Mouse (Mus musculus): ENCODE data around the gene Pou3f1. TPM values are rescaled to one million over a fixed set of nuclear protein-coding genes. Genes with fewer than 3 reads are reported as not detected.

The Pou3f1 gene
- polyA plus RNA-seq, 1 experiment from 2014 or later, result 24.2 TPM

- no peaks in the 10 kb centered on the region for H3K36me3 ChIP-seq
- H3K4me2 ChIP-seq (replicated peaks), result no peak overlapping the region
- WGBS, result 21% methylated on average over 7 of the region's 7 CpGs
- peaks cover 31% of the 10 kb centered on the region for H3K4me1 ChIP-seq
- H3K27me3 ChIP-seq, result peaks cover 5% of the 10 kb centered on the region; the same call in 1 of the 2 replicates
- ATAC-seq (ENCODE audit: low FRiP score), result no peak
- H3K4me3 ChIP-seq, result no peak overlapping the region
- no peak overlapping the region for H3K27ac ChIP-seq
- peak overlapping the region; percentile 9; the same call in 1 of the 2 replicates for H3K9ac ChIP-seq
- H3K9me3 ChIP-seq (replicated peaks), result no peaks in the 10 kb centered on the region
Observed at GRCm38 (mm10) chr4:124624111-124624581, 32.5 kb upstream of the Pou3f1 start.

DNA sequence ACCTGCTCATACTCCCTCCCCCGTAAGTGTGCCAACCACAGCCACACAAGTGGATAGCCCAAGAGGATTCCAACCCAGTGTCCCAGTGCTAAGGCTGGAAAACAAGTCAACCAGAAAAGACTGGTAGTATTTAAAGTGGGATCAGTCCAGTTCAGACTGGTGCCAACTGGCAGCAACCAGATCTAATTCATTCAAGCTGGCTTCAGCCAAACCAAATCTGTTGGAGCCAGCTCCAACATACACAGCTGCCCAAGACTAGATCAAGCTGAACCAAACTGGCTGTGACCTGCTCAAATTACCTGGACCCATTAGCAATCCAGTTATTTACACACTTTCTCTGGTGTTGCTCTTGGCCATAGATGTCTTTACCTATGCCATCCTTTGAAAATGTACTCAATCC lies 29.8 kb upstream of the Pou3f1 start:
- Histone ChIP-seq H3K4me3 (no peak overlapping the region), H3K4me1 (peaks cover 22% of the 10 kb centered on the region), H3K9me3 (replicated peaks) (no peaks in the 10 kb centered on the region), H3K9ac (no peak overlapping the region), H3K27ac (no peak overlapping the region), H3K4me2 (replicated peaks) (no peak overlapping the region), H3K27me3 (no peaks in the 10 kb centered on the region; the same call in 1 of the 2 replicates), H3K36me3 (no peaks in the 10 kb centered on the region)
- WGBS, result 39% methylated on average over 1 of the region's 1 CpGs
- ATAC-seq (ENCODE audit: low FRiP score), result no peak; the same call in 1 of the 2 replicates

DNA sequence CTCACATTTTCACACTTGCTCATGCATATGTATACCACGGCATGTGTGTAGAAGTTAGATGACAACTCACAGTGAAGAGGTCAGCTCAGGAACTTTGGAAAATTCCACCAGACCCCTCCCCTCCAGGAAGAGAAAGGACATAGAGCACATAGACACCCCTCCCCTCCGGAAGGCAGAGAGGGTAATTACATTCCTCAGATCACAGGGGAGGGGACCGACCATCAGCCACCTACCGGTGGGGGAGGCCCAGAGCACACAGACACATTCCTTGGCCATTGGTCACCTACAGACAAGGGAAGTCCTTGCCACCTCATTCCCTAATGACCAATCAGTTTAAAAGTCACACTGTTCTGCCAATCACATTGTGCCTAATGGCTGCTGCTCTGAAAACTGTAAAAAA lies 25.2 kb upstream of the Pou3f1 start:
- H3K9ac ChIP-seq, result no peak overlapping the region
- H3K27me3 ChIP-seq, result peaks cover 9% of the 10 kb centered on the region
- no peak overlapping the region for H3K4me3 ChIP-seq
- ATAC-seq (ENCODE audit: low FRiP score), result no peak
- no peaks in the 10 kb centered on the region for H3K9me3 ChIP-seq (replicated peaks)
- H3K4me1 ChIP-seq, result peaks cover 15% of the 10 kb centered on the region
- H3K36me3 ChIP-seq, result no peaks in the 10 kb centered on the region
- no peak overlapping the region for H3K27ac ChIP-seq
- WGBS, result 61% methylated on average over 4 of the region's 4 CpGs
- no peak overlapping the region for H3K4me2 ChIP-seq (replicated peaks)

DNA sequence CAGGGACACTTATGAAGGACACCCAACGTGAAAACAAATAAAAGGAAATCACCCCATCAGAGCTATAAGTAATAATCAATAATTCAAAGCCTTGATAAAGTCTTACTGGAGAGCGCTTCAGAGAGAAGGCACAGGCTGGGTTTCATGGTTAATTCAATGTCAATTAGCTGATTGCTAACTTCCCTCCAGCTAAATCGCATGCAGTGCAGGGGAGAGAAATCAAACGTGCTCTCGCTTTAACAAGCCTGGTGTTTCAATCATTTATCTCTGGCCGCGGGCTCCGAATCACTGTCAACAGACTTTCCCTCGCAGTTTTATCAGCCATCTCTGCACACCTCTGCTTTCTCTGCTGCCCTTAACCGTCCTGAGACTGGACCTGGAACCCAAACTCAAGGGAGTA lies 23.8 kb upstream of the Pou3f1 start:
- H3K9me3 ChIP-seq (replicated peaks), result no peaks in the 10 kb centered on the region
- WGBS, result 66% methylated on average over 10 of the region's 10 CpGs
- no peak overlapping the region for H3K9ac ChIP-seq
- H3K27ac ChIP-seq, result no peak overlapping the region
- ATAC-seq (ENCODE audit: low FRiP score), result no peak
- H3K4me2 ChIP-seq (replicated peaks), result no peak overlapping the region
- H3K4me1 ChIP-seq, result peaks cover 8% of the 10 kb centered on the region; the same call in 1 of the 2 replicates
- no peaks in the 10 kb centered on the region for H3K36me3 ChIP-seq
- peaks cover 11% of the 10 kb centered on the region for H3K27me3 ChIP-seq
- H3K4me3 ChIP-seq, result no peak overlapping the region

GRCm38 (mm10) chr4:124633281-124633680 lies 23.3 kb upstream of the Pou3f1 start:
- Histone ChIP-seq H3K27ac (no peak overlapping the region), H3K4me2 (replicated peaks) (no peak overlapping the region), H3K9ac (no peak overlapping the region), H3K27me3 (peaks cover 11% of the 10 kb centered on the region), H3K9me3 (replicated peaks) (no peaks in the 10 kb centered on the region), H3K36me3 (no peaks in the 10 kb centered on the region), H3K4me3 (no peak overlapping the region), H3K4me1 (peaks cover 8% of the 10 kb centered on the region; the same call in 1 of the 2 replicates)
- 6% methylated on average over 9 of the region's 9 CpGs for WGBS
- no peak for ATAC-seq (ENCODE audit: low FRiP score)

GRCm38 (mm10) chr4:124639715-124640114 lies 16.9 kb upstream of the Pou3f1 start:
- H3K27ac ChIP-seq, result no peak overlapping the region
- no peaks in the 10 kb centered on the region for H3K9me3 ChIP-seq (replicated peaks)
- H3K27me3 ChIP-seq, result peaks cover 15% of the 10 kb centered on the region
- H3K4me3 ChIP-seq, result no peak overlapping the region
- peak; percentile 29; the same call in 1 of the 2 replicates for ATAC-seq (ENCODE audit: low FRiP score)
- WGBS, result 20% methylated on average over 12 of the region's 12 CpGs
- no peak overlapping the region for H3K9ac ChIP-seq
- peaks cover 9% of the 10 kb centered on the region for H3K4me1 ChIP-seq
- no peaks in the 10 kb centered on the region for H3K36me3 ChIP-seq
- H3K4me2 ChIP-seq (replicated peaks), result peak overlapping the region; percentile 27; the same call in 1 of the 2 replicates

- Histone ChIP-seq H3K9me3 (replicated peaks) (no peaks in the 10 kb centered on the region), H3K4me1 (peaks cover 27% of the 10 kb centered on the region), H3K4me2 (replicated peaks) (no peak overlapping the region), H3K27ac (no peak overlapping the region), H3K27me3 (peaks cover 22% of the 10 kb centered on the region), H3K36me3 (no peaks in the 10 kb centered on the region), H3K4me3 (no peak overlapping the region), H3K9ac (no peak overlapping the region)
- ATAC-seq (ENCODE audit: low FRiP score), result no peak
- 90% methylated on average over 9 of the region's 9 CpGs for WGBS
Observed at GRCm38 (mm10) chr4:124643859-124644258, 12.7 kb upstream of the Pou3f1 start.

- Histone ChIP-seq H3K27ac (no peak overlapping the region), H3K9ac (no peak overlapping the region), H3K36me3 (no peaks in the 10 kb centered on the region), H3K4me2 (replicated peaks) (no peak overlapping the region), H3K4me3 (no peak overlapping the region), H3K27me3 (peaks cover 25% of the 10 kb centered on the region), H3K9me3 (replicated peaks) (no peaks in the 10 kb centered on the region), H3K4me1 (peaks cover 23% of the 10 kb centered on the region)
- ATAC-seq (ENCODE audit: low FRiP score), result no peak
- WGBS, result 37% methylated on average over 3 of the region's 3 CpGs
Observed at GRCm38 (mm10) chr4:124644974-124645433, 11.6 kb upstream of the Pou3f1 start.

GRCm38 (mm10) chr4:124646591-124646990 lies 10.0 kb upstream of the Pou3f1 start:
- peak overlapping the region; percentile 13; the same call in 1 of the 2 replicates for H3K4me2 ChIP-seq (replicated peaks)
- H3K36me3 ChIP-seq, result no peaks in the 10 kb centered on the region
- H3K4me1 ChIP-seq, result peaks cover 25% of the 10 kb centered on the region
- H3K27ac ChIP-seq, result peak overlapping the region; percentile 23; the same call in 1 of the 2 replicates
- no peak for ATAC-seq (ENCODE audit: low FRiP score)
- WGBS, result 23% methylated on average over 8 of the region's 8 CpGs
- H3K9me3 ChIP-seq (replicated peaks), result no peaks in the 10 kb centered on the region
- no peak overlapping the region for H3K9ac ChIP-seq
- peaks cover 30% of the 10 kb centered on the region for H3K27me3 ChIP-seq
- no peak overlapping the region for H3K4me3 ChIP-seq

DNA sequence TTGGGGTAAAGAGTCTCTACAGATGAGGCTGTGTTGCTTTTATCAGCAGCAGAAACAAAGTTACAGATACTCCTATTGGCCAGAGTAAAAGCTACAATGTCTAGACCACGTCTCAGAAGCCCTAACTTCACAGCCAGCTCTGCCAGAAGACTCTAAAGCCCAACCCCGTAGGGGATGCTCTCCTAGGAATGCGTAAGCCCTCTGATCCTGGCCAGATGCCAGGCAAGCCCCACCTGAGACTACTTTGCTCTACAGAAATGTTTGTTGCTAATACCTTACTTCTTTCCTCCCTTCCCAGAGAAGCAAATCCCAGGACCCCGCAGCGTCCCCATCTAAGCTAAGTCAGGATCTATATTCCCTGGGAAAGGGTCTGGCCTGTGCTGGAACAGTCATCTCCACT lies 8.7 kb upstream of the Pou3f1 start:
- peaks cover 31% of the 10 kb centered on the region for H3K27me3 ChIP-seq
- no peak overlapping the region for H3K9ac ChIP-seq
- H3K27ac ChIP-seq, result no peak overlapping the region
- WGBS, result 38% methylated on average over 5 of the region's 5 CpGs
- no peaks in the 10 kb centered on the region for H3K36me3 ChIP-seq
- no peak for ATAC-seq (ENCODE audit: low FRiP score)
- H3K4me1 ChIP-seq, result peaks cover 38% of the 10 kb centered on the region
- no peaks in the 10 kb centered on the region for H3K9me3 ChIP-seq (replicated peaks)
- H3K4me3 ChIP-seq, result no peak overlapping the region
- H3K4me2 ChIP-seq (replicated peaks), result no peak overlapping the region

DNA sequence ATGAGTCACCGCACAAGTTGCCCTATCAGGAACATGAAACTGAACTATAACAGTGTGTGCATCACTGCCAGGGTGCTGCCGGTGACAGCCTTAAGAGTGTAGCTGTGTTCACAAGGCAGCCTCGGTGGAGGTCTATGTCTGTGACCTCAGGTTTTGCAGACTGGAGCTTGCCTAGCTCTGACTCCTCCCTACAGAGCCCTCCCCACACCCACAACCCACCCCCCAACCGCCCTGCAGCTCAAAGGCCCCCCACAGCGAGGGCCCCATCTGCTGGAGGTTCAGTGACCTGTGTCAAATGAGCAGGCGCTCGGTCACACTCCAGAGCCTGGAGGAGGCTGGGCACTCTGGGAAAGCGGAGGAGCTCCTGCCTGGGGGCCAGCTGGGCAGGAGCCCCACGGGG lies 3.7 kb upstream of the Pou3f1 start:
- H3K9ac ChIP-seq, result no peak overlapping the region
- 2% methylated on average over 9 of the region's 9 CpGs for WGBS
- peak; percentile 30; the same call in 1 of the 2 replicates for ATAC-seq (ENCODE audit: low FRiP score)
- no peaks in the 10 kb centered on the region for H3K9me3 ChIP-seq (replicated peaks)
- peak overlapping the region; percentile 36; the same call in 1 of the 2 replicates for H3K27ac ChIP-seq
- H3K36me3 ChIP-seq, result no peaks in the 10 kb centered on the region
- H3K27me3 ChIP-seq, result peaks cover 67% of the 10 kb centered on the region
- H3K4me2 ChIP-seq (replicated peaks), result peak overlapping the region; percentile 30
- H3K4me1 ChIP-seq, result peaks cover 50% of the 10 kb centered on the region
- no peak overlapping the region for H3K4me3 ChIP-seq

DNA sequence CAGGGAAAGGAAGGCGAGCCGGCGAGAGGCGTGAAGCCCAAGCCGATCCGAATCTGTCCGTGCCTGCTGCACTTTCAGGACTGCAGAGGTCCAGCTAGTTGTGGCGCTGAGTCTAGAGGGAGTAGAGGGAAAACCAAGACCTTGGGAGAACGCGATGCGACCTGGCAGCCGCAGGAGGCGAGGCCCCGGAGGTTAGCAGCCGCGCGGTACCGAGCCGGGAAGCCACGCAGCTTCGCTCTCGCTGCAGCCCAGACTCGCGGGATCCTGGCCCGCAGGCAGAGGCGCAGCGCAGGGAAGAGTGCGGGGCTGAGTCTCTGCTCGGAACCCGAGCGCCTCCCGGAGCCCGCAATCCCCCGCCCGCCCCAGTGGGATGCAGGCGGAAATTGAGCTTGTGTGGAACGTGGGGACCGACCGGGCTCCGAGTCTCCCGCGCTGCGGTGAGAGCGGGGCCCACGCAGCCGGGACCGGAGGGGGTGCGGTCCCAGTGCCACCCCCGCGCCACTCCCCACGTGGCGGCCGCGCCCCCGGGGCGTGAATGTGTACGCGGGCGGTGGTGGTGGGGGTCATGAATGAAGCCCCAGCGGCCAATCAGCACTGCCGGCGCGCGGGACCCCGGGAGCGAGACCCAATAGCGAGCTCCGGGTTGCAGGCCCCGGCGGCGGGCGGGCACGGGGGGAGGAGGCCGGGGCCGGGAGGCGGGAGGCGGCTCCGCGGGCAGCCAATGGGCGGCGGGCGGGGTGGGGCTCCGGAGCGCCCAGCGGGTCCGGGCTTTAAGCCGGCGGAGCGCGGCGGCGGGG lies 445 bp downstream of the Pou3f1 start:
- no peaks in the 10 kb centered on the region for H3K36me3 ChIP-seq
- H3K4me2 ChIP-seq (replicated peaks), result peak overlapping the region; percentile 96
- ATAC-seq (ENCODE audit: low FRiP score), result peak; percentile 88
- H3K27ac ChIP-seq, result peak overlapping the region; percentile 76
- H3K4me3 ChIP-seq, result peak overlapping the region; percentile 62
- H3K27me3 ChIP-seq, result peaks cover 75% of the 10 kb centered on the region
- H3K9me3 ChIP-seq (replicated peaks), result no peaks in the 10 kb centered on the region
- peak overlapping the region; percentile 67 for H3K9ac ChIP-seq
- under 1% methylated on average over 87 of the region's 92 CpGs for WGBS
- peaks cover 61% of the 10 kb centered on the region for H3K4me1 ChIP-seq
